Mouse (Mus musculus) MEL-GATA-1-ER (cell line): Measurements from ENCODE around the gene Pole4.
A peak's percentile ranks its signal among the peaks of the same experiment; 100 is the strongest.

ENCODE experiments used
- DNase-seq: peaks from one replicate; pipeline ENCODE4 v3.0.0-alpha.2; 2012; ENCODE audit warnings: low read depth; ENCODE audit errors: extremely low read depth

The Pole4 gene

DNA sequence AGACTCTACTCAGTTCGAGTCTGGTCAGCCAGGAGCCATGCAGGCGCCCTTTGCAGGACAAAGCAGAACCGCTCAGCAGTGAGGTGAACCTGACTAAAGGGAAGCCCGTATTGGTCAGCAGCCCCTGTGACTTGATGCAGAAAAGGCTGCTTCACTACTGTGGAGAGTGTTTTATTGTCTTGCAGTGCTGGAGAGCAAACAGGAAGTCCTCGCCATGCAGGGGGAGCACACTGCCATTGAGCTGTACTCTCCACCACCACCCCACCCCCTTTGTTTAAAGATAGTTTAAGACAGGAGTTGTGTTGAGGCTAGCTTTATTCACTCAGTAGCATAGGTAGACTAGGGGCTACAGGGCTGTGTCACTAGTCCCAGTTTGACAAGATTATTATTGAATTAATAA, at the start of gene Pole4:
Pole4 (minus strand) TSS at position 145 of the 400 bp plus-strand sequence.
- no peak for DNase-seq

DNA sequence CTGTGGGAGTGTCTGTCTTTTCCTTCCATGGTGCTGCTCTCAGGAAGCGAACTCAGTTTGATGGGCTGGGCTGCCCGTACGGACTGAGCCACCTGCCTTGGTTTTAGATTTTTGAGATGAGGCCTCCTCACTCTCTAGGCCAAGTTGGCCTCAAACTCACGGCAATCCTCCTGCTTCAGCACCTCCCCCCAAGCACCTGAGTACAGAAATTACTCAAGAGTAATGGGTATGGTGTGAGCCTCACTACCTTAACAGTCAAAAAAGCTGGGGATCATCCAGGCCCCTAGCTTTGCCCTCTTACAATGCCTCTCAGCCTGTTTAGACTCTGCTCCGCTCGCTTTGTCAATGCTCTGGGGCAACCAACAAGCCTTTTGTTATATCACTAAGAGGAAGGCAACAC, 49.6 kb upstream of the Pole4 start:
- DNase-seq = no peak

DNA sequence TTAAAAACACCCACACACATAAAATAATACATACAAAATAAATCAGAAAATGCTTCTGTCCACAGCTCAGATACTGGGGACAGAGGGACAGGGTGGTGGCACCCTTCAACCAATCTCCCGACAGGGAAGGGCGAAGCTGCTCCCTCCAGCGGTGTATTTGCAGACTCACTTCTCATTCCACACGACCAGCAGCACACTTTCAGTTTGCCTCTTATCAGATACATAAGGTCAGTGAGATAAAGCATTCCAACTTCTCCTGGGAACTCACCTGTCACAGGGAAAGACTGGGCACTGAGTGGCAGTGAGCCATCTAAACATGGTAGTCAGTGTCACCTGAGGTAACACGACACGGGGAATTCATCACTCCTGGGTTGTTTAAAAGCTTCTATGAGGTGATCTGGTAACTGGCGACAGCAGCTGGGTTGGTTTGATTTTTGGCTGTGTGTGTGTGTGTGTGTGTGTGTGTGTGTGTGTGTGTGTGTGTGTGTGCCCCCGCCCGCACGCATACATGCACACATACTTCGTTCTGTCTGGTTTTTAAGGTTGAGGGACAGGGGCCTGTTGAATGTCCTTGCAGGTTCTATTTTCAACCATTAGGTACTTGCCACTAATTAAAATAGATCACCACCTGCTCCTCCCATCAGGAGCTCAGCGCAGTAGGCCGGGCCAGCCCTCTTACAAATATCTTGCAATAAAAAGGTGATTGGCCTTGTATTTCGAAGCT, 48.6 kb upstream of the Pole4 start:
- DNase-seq = no peak

- no peak for DNase-seq
These were observed 47.9 kb upstream of the Pole4 start for GRCm38 (mm10) chr6:82753061-82753460.

DNA sequence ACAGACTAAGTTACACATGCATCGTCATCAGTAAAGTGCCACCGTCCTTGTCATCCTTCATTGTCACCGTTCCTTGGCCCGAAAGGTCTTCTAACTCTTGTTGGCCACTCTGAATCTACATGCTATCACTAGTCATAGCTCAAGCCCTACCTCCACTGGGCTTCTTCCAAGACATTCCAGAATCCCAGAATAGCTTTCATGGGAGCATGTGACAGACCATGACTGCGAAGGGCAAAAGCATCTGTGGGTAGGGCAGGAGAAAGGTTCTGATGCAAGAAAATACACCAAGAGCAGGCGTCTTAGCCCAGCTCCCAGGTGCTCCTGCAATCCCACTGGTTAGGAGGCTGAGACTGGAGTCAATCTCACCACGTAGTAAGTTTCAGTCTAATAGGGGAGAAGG, 46.6 kb upstream of the Pole4 start:
- DNase-seq = no peak

- DNase-seq = no peak
These were observed 45.9 kb upstream of the Pole4 start for GRCm38 (mm10) chr6:82751031-82751430.

DNA sequence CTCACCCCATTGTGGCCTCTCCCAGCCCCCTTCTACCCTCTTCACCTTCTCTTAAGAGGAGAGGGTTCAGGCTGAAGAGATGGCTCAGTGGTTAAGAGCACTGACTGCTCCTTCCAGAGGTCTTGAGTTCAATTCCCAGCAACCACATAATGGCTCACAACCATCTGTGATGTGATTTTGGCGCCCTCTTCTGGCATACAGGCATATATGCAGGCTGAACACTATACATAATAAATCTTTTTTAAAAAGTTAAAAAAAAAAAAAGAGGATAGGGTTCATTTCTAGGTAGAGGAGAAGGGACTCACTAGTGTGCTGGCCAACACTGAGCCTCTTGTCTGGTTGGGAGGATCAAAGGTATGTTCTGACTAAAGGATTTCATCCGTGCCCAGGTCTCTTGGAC, 44.9 kb upstream of the Pole4 start:
- DNase-seq = no peak

DNA sequence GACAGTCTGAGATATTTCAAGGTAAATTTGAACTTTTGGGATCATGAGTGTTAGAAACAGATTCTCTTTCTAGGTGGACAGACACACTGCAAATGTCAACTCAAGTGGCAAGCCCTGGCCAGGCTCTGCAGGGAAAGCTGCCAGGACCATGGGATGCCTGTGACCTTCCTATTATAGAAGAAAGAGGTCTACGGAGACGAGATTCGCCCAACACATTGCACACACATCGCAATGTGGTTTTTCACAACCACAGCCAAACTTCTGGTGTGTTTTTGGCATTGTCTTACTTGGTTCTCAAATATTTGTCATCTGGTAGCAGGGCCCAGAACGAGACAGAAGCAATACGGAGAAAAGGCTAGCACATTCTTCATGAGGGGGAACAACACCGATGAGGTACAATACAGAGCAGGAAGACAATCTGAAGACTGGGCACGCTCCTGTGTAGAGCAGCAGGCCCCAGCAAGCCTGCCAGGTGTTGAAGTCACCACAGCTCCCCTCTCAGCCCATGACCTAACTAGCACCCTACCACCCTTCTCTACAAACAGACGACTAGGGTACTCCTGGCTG, 43.0 kb upstream of the Pole4 start:
- DNase-seq = no peak

DNA sequence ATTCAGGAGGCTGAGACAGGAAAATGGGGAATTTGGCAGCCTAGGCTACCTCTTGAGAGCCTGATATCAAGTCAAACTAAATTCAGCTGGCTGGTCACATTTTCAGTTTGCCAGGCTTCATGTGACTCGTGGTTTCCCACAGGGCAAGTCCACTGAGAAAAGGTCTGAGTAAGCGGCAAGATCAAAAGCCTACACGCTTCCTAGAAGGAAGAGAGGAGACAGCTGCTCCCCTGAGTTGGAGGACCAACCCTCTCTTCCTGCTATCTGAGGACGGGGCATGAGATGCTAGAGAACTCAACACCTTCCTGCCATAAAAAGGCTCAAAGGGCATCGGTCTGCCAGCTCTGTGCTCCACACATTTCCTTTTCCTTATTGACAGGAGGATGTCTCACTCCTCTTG, 41.9 kb upstream of the Pole4 start:
- DNase-seq = no peak

DNA sequence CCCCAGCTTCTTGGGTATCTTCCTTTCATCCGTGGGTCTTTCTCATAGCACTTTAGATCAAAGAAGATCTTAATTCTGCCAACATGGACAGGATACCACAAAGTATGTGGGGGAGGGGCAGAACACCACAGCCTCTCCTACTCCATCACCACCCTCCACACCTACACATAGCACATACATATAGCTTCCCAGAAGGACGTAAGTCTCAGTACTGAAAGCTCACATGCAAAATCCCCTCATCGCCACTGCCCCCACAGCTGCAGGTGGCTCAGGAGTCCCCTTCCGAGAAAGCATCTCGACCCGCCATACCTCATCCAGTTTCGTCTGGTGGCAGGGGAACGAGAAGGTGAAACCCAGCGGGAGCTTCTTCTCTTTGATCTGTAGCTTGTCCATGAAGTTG, 39.4 kb upstream of the Pole4 start:
- no peak for DNase-seq

GRCm38 (mm10) chr6:82741518-82741880, 36.3 kb upstream of the Pole4 start:
- no peak for DNase-seq

GRCm38 (mm10) chr6:82740868-82741517, 35.8 kb upstream of the Pole4 start:
- DNase-seq = no peak

GRCm38 (mm10) chr6:82740269-82740668, 35.1 kb upstream of the Pole4 start:
- DNase-seq = peak; percentile 57

- DNase-seq = no peak
These were observed 32.7 kb upstream of the Pole4 start for GRCm38 (mm10) chr6:82737634-82738540.

DNA sequence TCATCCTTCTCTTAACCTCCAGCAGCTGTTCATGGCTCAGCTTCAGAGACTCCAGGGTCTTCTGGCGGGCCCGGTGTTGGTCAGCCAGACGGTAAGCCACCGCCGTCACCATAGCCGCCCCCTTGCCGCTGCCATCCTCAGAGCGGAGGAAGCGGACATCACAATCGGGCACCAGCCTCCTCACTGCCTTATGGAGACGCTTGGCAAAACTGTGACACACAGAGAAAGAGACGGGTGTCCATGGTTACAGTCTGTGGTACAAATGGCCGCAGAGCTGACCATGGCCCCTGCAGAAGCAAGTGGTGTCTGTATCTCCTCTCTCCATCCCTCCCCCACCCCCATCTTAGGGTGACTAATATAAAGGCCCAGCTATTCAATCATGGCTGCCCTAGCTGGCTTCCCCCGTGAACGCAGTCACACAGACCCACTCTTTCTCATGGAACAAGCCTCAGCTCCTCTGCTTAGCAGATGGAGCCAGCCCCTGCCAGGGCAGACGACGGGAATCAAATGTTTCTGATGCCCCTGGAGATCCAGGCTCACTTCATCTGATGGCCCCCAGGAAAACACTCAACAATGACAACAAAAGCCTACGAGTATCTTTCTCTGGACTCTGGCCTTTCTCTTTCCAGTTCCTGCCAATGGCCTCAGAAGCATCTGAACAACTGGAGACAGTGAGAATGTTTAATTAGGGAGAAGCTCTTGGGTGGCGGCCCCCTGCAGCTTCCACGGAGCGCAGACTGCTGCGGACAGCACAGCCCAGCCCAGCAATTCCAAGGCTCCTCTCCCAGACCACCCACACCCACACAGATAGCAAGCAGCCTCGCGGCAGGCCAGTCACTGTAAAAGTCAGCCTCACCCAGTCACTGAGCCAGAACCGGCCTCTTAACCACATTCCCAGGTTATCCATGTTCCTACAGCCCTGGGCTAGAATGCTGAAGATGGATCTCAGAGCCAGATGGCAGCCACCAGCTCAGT, 31.7 kb upstream of the Pole4 start:
- no peak for DNase-seq

DNA sequence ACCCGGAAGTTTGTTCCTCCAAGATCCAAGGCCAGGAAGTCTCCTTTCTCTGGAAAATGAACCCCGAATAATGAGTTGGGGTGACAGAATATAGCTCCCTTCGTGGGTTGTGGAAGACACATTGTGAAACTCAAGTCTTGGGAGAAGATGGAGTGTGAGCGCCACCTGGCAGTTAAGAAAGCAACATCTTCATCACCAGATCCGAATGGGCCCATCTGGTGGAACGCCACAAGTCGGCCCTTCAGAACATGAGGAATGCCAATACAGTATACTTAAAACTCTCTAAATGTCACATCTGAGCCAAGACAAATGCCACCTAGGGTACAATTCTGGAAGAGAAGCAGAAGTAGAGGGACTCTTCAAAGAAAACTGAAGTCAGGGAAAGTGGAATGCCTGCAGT, 30.2 kb upstream of the Pole4 start:
- no peak for DNase-seq

GRCm38 (mm10) chr6:82728635-82729034, 23.5 kb upstream of the Pole4 start:
- no peak for DNase-seq

GRCm38 (mm10) chr6:82727206-82727605, 22.0 kb upstream of the Pole4 start:
- no peak for DNase-seq

- DNase-seq = no peak
These were observed 18.2 kb upstream of the Pole4 start for GRCm38 (mm10) chr6:82723321-82723720.

GRCm38 (mm10) chr6:82716126-82716525, 11.0 kb upstream of the Pole4 start:
- DNase-seq = no peak

- peak; percentile 63 for DNase-seq
These were observed 10.5 kb upstream of the Pole4 start for GRCm38 (mm10) chr6:82715653-82716052.
